Mouse (Mus musculus) gastrocnemius, postnatal 36 days (tissue): Measurements from ENCODE around the gene Ago1. TPM values are rescaled to one million over a fixed set of nuclear protein-coding genes. Genes with fewer than 3 reads are reported as not detected.

Experiments
- DNase-seq, 2 experiments: peaks; one replicate each; pipeline ENCODE4 v3.0.0; 2022
- intact Hi-C: fragments of 180-260 bp; cut with DNase I; formaldehyde crosslinking; loops from one replicate; pipeline ENCODE4 v1.15.1; 2025
- total RNA-seq, 2 experiments: library from RNA; stranded (reverse); gene quantifications; 2 replicates each; pipeline ENCODE4 v1.2.3; 2021

The Ago1 gene
- total RNA-seq, 2 experiments from 2014 or later = 5.4 to 5.5 TPM

DNA sequence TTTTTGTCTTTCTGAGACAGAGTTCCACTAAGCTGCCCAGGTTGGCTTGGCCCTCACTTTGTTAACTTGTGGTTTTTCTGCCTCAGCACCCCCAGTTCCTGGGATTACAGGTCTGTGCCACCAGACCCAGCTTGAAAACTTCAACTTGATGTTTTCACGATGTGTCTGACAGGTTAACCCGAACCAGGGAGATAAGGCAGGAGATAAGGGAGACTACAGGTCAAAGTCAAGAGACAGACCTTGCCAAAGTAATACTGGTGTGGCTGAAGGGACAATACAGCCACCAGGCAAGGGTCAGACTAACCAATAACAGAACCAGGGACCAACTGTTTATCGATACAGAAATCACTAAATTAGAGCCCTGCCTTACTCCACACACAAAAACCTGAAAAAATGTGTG lies 11.9 kb upstream of the Ago1 start:
- intact Hi-C loops = no loop called here
- DNase-seq = no peak

DNA sequence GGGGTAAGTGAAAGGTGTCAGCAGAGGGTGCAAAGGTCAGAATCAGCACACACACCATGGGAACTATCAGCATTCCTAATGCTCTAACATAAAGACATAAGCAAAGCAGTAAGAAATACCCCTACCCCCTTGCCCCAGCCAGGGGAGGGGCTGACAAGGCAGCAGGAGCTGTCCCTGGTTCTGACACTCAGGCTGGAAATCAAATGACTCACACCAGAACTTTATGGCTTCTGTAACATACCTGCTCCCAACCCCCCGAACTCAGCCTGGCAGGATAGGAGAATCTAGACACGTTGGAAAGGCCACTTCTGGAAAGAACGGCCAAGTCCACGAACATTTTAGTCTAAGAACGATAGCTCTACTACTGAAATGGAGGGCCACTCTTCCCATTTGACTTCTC lies 4.6 kb upstream of the Ago1 start:
- no peak for DNase-seq
- intact Hi-C loops = no loop called here

DNA sequence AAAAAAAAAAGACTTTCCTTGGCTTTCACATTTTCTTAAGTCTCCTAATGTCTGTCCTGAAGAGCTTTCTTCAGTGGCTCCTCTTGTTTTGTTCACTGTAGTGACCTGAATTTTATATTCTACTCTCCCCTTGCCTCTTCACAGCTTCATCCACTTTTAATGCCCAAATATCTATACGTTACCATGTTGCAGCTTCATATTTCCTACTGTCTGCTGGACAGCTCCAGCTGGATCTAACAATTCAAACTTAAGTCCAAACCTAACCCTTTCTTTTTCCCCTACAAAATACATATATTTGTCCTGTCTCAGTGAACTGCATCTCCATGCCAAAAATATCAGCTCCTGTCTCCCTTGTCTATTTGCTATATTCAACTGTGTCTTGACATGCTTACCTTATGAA lies 951 bp upstream of the Ago1 start:
- intact Hi-C loops = no loop called here
- no peak for DNase-seq

DNA sequence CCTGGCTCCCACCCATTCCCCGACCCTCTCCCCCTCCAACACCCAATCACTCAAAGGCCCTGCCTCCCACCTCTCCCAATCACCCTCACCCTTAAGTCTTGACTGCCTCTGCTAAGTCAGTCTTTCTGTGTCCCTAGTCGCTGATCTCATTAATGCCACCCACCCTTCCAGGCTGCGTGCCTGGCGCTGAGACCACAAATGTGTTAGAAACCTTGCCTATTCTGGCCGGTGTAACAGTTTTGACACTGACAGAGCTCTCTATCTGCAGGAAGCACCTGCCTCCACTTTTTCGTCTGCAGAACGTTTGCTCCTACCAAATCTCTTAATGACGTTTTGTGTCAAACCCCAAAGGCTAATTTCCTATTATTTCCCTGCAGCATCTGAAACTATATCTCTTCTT lies 542 bp upstream of the Ago1 start:
- intact Hi-C loops = no loop called here
- DNase-seq = no peak

DNA sequence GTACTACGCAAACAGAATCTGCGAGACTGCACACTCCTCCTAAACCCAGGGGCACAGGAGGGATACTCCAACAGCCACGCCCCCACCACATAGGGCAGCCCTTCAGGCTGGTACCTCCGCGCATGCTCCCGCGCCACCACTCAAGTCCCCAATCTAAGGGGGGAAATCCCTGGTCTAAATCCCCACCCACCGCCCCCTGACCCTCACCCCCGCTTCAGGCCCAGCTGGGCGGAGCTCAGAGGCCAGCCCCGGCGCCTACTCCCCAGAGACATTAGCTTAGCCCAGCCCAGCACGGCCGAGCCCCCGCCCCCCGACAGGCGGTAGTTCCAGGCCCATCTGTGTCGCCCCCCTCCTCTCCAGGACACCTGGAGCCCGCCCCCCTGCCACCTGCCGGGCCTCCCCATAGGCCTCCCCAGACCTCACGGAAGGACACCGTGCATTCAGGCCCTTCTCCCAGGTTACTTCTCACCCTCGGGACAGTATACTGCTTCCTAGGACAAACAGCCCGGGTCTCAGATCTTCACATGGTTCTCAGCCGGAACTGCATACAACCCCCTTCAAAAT lies 580 bp downstream of the Ago1 start:
- intact Hi-C loops = no loop called here
- peak in 1 of 2 experiments; percentile 24 for DNase-seq

DNA sequence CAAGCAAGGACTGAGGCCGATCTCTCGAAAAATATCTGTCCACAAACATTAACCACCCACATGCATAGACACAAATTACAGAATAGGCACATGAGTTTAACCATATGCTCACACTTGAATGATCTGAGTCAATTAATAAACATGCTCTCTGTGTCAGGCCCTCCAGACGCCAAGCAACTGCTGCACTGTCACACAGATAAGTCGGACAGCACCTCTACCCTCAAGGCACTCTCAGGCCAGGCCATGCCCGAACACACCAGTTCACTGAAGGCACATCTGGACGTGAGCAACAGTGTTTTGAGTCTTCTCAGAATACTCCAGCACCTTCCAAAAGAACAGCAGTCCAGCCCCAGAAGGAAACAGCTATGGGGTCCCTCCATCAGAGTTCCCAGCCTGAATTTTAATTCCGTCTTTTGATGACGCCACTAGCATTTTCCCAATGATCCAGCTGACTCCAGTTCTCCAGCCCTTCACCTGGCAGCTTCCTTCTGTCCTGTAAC lies 2.1 kb downstream of the Ago1 start:
- no peak for DNase-seq
- intact Hi-C loops = no loop called here

DNA sequence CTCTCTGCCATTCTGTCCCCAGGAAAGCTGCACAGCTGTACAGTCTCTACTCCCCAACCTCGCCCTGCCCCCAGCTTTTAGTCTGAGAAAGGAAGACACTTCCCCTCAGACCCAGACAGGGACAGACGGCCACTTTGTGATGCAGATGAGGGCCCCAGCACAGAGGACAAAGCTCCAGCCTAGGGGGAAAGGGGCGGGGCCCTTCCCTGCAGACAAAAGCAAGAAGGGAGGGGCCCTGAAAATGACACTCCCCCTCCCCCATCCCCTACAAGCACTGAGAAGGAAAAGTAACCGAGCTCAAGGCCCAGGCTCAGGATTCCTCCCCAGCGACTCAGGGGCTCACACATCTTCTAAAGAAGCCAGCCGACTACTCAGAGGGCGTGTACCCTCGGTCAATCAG lies 2.5 kb downstream of the Ago1 start:
- intact Hi-C loops = no loop called here
- DNase-seq = no peak

DNA sequence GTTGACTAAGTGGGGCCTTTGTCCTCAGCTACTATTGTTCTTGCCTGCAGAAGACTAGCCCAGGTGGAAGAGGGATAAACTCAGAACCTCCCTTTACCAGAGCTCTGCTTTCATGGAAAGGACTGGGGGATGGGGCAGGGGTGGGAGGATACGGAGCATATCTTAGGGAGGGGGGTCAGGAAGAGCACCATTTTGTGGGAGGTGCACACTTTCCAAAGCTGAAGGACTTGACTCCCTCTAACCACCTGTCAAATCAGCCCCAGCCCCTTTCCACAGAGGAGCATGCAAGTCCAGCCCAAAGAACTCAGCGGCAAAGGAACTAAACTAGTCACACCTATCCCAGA lies 3.5 kb downstream of the Ago1 start:
- DNase-seq = no peak
- intact Hi-C loops = no loop called here

DNA sequence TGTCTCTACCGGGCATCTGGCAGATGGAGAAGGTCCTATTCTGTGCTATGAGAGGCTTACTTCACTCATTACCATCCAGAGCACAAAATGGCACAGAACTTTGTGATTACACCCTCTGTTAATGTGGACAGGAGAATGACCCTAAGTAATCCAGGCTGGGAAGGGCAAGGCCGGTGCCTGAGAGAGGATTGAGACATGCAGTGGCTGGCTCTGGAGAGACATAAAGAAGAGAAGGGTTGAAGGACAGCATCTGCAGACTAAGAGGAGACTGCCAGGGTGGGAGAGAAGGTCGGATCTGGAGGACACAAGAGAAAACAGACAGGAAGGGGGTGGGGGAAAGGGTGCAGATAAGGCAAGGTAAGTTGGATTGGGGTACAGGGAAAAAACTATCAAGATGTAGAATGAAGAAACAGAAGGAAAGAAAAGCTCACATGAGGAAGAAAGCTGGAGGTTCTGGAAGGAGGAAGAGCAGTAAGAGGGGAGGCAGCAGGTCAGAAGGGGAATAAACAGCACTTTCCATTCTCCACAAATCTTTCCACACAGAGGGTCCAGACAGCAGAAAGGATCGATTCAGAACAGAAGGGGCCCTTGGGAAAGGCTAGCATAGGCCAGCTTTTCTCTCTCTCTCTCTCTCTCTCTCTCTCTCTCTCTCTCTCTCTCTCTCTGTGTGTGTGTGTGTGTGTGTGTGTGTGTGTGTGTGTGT lies 4.0 kb downstream of the Ago1 start:
- DNase-seq = no peak
- intact Hi-C loops = no loop called here

DNA sequence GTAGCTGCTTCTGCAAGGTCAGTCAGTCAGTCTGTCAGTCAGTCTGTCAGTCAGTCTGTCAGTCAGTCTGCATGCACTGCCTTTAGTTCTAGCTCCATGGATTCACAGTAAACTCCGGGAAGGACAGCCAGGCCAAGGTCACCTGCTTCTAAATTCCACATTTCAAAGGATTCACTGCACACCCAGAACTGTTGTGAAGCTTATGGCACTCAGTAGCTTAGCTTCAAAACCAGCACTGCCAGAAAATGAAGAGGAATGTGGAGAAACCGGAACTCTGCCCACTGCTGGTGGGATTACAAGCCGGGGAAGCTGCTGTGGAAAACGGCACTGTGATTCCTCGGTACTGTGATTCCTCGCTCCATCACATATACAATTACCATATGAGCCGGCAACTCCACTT lies 12.9 kb downstream of the Ago1 start:
- no peak for DNase-seq
- intact Hi-C loops = no loop called here

DNA sequence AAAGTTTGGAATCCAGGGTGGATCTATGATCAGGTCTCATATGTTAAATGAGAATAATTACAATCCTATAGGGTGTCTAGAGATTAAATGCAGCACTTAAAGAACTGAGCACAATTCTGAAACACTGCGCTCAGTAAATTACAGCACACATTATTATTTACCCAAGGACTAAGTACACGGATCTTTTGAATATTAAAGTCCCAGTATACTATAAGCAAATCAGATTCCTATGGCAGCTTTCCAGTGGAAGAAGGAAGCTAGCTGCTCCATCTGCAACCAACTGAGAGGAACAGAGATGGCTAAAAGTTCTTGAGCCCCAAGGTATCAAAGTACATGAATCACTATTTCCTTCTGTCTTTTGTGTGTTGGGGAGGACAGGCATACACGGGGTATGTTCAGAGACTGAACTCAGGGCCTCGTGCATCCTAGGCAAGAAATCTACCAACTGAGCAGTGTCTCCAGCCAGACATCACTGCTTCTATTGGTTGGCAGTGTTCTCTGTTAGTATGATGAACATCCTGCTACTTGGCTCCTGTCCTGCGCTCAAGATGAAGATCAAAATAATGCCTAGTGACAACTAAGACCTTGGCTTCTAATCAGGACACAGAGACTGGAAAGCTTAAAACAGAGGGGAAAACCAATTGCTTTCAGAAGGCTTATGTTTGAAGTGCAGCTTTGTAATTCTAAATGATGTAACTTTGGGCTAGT lies 13.7 kb downstream of the Ago1 start:
- no peak for DNase-seq
- intact Hi-C loops = no loop called here

DNA sequence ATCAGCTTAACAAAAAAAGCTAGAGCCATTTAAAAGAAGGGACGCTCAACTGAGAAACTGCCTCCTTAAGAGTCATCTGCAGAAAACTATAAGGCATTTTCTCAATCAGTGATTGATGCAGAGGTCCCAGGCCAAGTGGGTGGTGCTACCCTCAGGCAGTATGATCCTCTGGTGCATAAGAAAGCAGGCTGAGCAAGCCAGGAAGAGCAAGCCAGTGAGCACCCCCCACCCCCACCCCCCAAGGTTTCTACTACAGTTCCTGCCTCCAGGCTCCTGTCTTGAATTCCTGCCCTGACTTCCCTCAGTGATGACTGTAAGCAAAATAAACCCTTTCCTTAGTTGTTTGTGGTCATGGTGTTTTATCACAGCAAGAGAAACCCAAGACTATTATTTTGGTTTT lies 18.1 kb downstream of the Ago1 start:
- intact Hi-C loops = no loop called here
- no peak for DNase-seq

DNA sequence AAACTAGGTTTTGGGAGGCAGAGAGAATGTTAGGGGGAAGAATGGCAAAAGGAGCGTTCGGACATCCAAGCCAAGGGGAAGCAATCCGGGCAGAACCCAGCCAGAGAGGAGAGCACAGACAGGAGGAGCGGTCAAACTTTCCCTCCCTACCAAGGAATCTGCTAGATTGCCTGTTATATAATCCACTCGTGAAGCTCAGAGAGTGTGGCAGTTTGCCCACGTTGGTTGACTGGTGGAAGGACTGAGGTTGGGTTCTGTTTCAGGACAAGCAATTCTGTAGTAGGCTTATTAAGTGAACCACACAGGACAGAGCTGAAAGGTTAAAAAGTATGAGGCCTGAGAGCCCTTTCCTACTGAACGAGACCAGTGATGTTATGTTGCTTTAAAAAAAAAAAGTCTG lies 21.3 kb downstream of the Ago1 start:
- intact Hi-C loops = no loop called here
- DNase-seq = no peak

DNA sequence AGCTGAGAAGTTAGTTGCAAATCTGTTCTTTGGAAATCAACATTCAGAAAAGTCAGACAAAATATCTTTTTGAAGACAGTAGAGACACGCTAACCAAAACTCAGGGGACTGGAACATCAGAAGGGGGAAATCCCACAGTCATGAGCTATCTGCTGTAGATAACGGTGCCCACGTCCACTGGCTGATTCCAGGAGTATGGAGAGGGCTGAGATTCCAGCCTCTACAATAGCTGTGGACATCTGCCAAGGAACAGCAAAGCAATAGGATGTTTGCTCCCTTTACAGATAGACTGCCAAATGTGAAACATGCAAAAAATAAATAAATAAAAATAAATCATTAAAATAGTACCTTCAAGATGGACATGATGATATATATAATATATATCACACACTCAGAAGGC lies 23.9 kb downstream of the Ago1 start:
- intact Hi-C loops = no loop called here
- no peak for DNase-seq

DNA sequence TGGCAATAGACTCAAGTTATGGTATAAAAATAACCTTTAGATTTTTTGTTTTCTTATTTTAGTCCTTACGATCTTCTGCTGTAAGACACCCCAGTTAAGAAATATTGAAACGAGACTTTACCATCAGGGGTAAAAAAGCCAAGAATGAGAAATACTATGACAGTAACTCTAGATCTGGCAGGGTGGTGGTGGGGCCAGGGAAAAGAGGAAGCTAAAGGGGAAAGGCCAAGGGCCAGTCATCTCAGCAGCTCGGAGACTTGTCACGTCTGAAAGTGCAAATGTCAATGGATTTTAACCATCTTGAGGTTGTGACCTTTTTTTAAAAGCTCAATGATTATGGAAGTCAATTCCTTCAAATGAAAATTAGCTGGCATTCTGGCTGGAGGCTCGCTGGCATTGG lies 30.1 kb downstream of the Ago1 start:
- intact Hi-C loops = no loop called here
- no peak for DNase-seq

DNA sequence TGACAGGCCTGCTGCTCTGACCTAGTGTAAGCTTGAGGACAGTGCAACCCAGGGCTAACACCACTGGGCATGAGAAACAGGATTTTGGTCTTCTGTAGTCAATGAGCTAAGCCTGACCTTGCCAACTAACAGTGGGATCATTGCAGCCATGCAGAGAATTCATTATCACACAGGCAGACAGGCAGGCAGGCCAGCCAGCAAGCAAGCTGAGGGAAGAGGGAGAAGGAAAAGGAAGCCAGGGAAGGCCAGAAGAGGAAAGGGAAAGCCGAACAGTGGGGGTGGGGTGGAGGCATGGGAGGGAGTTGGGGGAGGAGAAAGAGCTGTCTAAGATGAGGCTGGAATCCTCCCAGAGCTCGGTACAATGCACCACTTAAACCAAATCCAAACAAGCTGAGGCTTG lies 32.1 kb downstream of the Ago1 start:
- no peak for DNase-seq
- intact Hi-C loops = no loop called here

DNA sequence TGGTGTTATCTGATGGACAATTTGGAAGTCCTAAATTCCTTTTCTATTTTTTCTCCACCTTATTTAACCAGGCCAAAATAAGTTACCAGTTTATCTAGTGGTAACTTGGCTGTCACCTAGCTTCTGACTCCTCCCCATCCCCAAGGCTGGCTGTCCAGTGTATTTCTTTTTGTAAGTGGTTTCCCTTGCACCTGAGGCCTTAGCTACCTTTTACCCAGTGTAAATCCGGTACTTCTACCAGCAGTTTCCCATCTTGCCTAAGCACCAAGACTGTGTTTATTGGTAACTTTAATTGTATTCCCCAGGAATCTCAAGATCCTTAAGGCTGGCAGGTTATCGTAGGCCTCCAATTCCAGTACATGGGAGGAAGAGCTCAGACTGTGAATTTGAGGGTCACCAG lies 34.3 kb downstream of the Ago1 start:
- intact Hi-C loops = no loop called here
- DNase-seq = no peak

DNA sequence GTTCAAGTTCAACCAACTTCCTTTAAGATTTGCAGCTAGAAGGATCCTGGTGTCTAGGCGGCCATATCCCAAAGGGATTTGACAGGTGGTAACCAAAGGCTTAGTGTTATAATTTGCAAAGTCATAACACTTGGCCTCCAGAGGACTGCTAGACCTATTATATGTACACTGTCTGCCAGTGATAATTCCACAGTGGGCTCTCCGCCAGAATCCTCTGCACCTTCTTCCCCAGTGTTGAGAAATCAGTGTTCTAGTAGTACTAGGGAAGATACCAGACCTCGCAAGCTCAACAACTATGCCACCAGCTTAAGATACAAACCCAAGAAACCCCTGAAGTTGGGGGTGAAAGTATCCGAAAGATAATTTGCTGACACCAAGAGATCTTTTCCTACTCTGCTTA lies 35.2 kb downstream of the Ago1 start:
- no peak for DNase-seq
- intact Hi-C loops = no loop called here

DNA sequence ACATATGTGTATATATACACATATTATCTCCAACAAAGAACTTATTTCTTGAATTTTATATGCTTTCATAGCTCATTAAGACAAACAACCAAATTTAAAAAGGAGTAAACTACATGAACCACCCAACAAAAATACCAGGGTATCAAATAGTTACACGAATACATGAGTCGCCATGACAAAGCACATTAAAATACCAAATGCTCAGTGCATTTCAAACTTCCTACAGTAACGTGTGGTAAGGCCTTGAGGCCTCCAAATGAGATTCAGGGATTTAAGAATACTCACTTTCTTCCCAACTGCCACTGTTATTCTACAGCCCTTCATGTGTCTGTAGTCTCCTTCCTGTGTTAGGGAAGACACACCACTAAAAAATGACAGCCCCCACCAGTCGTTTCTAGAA lies 36.6 kb downstream of the Ago1 start:
- DNase-seq = no peak
- intact Hi-C loops = no loop called here

DNA sequence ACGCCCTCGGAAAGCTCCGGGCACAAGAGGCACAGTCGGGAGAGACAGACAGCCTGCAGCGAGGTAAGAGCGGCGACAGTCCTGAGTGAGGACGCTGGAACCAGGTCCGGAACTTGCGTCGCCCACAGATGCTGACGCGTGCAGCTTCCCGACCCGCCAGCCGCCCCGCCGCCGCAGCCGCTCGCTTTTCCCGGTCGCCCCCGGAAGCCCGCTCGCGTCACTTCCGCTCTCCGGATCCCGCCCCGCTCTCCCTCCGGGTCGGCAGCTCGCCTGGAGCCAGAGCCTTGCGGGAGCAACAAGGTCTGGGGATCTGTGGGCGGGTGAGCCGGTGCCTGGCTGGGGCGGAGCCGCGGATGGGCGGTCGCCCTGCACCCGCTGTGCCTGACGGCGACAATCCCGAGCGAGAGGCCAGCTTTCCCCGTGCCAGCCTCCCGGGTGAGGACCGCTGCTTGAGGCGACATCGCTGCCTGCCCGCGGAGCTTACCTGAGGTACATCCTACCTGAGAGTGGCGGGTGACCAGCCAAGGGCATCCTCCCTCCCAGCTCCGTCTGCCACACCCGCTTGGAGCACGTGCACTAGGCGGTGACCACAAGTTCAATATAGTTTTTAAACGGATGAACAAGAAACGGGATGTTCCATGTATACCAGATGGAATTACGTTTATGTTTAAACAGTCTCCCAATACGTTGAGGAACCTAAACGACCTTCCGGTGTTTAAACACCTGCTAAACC lies 38.9 kb downstream of the Ago1 start, which contains the start of gene Ago3:
Gene Ago3 (minus strand): TSS at position 210 of the 733 bp plus-strand sequence.
- intact Hi-C loops = no loop called here
- peak; percentile 91 to 94 for DNase-seq

DNA sequence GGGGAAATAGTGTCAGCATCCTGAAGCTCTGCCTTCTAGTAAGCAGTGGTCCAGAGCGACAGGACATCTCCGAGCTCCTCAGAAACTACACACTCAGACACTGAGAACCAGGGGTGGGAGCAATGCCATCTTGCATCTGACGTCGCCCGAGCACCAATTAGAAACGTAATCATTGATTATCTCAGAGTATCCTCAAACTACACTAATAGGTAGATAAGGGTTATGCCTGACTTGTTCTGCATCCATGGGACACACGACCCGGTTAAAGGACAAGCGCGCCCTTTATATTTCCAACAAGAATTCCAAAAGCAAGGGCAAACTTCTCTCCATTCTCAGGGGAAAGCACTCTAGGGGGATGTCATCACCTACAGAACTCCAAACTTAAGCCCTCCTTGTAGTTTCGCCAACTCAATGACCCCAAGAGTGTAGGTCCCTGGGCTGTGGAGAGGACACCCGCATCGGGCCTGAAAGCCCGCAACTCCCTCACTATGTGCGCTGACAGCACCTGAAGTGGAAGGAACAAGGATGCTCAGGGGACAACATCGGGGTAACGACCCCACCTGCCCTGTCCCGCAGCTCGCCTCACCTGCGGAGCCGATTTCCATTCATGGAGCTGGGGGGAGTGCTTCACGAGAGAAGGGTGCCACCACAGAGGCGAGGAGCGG lies 39.6 kb downstream of the Ago1 start:
- no peak for DNase-seq
- intact Hi-C loops = no loop called here
